Mouse (Mus musculus) liver, postnatal 0 days (tissue): Measurements from ENCODE around the gene Dtx3l. TPM values are rescaled to one million over a fixed set of nuclear protein-coding genes. Genes with fewer than 3 reads are reported as not detected.

Experiments used
- ATAC-seq: fragments of 200-750 bp; cut with Nextera tagmentation; 2 replicates; pipeline ENCODE4 v1.8.0; 2017; ENCODE audit warnings: mild to moderate bottlenecking, moderate library complexity
- DNase-seq: peaks from one replicate; pipeline ENCODE4 v3.0.0-alpha.2; 2016
- H3K27ac ChIP-seq: fragments of 300-500 bp; sonication (generic); 2 replicates; pipeline ENCODE4 v1.5.1; 2014; ENCODE audit warnings: antibody characterized with exemption, moderate library complexity, mild to moderate bottlenecking, low read depth
- H3K27me3 ChIP-seq: fragments of 300-500 bp; sonication (generic); 2 replicates; pipeline ENCODE4 v1.6.1; 2014; ENCODE audit warnings: low read length, control low read depth, mixed read lengths; ENCODE audit not compliant: insufficient read depth
- H3K36me3 ChIP-seq: fragments of 300-500 bp; sonication (generic); replicated peaks from 2 replicates; pipeline ENCODE4 v1.6.1; 2014; ENCODE audit warnings: mild to moderate bottlenecking, control low read depth, low read length, moderate library complexity, mixed read lengths; ENCODE audit not compliant: insufficient read depth
- H3K4me1 ChIP-seq: fragments of 300-500 bp; sonication (generic); 2 replicates; pipeline ENCODE4 v1.6.1; 2014; ENCODE audit warnings: antibody characterized with exemption, mild to moderate bottlenecking, control low read depth; ENCODE audit not compliant: insufficient read depth
- H3K4me2 ChIP-seq: fragments of 300-500 bp; sonication (generic); 2 replicates; pipeline ENCODE4 v1.6.1; 2014; ENCODE audit warnings: low read depth, mild to moderate bottlenecking, low read length, moderate library complexity, mixed read lengths
- H3K4me3 ChIP-seq: fragments of 300-500 bp; sonication (generic); 2 replicates; pipeline ENCODE4 v1.5.1; 2014; ENCODE audit warnings: low read depth, low read length
- H3K9ac ChIP-seq: fragments of 300-500 bp; sonication (generic); replicated peaks from 2 replicates; pipeline ENCODE4 v1.6.1; 2014; ENCODE audit warnings: mild to moderate bottlenecking, moderate library complexity
- H3K9me3 ChIP-seq: fragments of 300-500 bp; sonication (generic); 2 replicates; pipeline ENCODE4 v1.6.1; 2016; ENCODE audit warnings: mild to moderate bottlenecking, control low read depth, low read length, mixed read lengths
- CTCF ChIP-seq: sonication (generic); IDR thresholded peaks from 2 replicates; pipeline ENCODE4 v1.5.1; 2016; ENCODE audit warnings: antibody characterized with exemption, low read depth
- EP300 ChIP-seq: IDR thresholded peaks from 2 replicates; pipeline ENCODE4 v1.6.1; 2016; ENCODE audit warnings: antibody characterized with exemption, low read depth, mild to moderate bottlenecking
- WGBS: fragments of 180-500 bp; shearing (Covaris S2); extraction: QIAGEN DNeasy Blood & Tissue Kit; methylation state at CpG from one replicate; pipeline ENCODE4 v1.1.7; 2014; ENCODE audit not compliant: insufficient replicate concordance; 5-methylcytosine and 5-hydroxymethylcytosine counted together
- polyA plus RNA-seq: library from polyadenylated mRNA; unstranded; fragments of >200 nt; fragmentation: Nextera tagmentation; extraction: Ambion mirVana; gene quantifications from 2 replicates; pipeline ENCODE4 v1.2.1, GENCODE M21; 2015

The Dtx3l gene
- polyA plus RNA-seq, 1 experiment from 2014 or later = 16.3 TPM

DNA sequence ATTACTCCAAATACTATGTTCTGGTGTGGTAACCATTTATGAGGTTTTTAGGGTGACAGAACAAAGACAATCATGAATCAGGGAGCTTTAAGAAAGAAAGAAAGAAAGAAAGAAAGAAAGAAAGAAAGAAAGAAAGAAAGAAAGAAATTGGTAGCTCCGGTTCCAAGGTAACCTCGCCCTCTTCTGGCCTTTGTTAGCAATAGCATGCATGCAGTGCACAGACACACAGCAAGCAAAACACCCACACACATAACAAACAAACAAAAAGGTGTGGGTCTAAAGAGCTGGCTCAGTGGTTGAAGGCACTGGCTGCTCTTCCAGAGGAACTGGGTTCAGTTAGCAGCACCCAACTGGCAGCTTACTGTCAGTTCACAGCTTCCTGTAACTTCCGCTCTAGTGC is 48.3 kb downstream of the Dtx3l start:
- no peak overlapping the region for H3K4me2 ChIP-seq
- no peaks in the 10 kb centered on the region for H3K27me3 ChIP-seq
- ATAC-seq (no peak), DNase-seq (no peak)
- no peak overlapping the region for H3K4me3 ChIP-seq
- no peaks in the 10 kb centered on the region for H3K36me3 ChIP-seq
- H3K4me1 ChIP-seq = no peaks in the 10 kb centered on the region
- no peak overlapping the region for H3K27ac ChIP-seq
- no peak overlapping the region for H3K9ac ChIP-seq
- TF ChIP-seq CTCF = peak; percentile 62
- no peak for TF ChIP-seq EP300
- WGBS = 72% methylated on average over 3 of the region's 3 CpGs
- no peaks in the 10 kb centered on the region for H3K9me3 ChIP-seq

DNA sequence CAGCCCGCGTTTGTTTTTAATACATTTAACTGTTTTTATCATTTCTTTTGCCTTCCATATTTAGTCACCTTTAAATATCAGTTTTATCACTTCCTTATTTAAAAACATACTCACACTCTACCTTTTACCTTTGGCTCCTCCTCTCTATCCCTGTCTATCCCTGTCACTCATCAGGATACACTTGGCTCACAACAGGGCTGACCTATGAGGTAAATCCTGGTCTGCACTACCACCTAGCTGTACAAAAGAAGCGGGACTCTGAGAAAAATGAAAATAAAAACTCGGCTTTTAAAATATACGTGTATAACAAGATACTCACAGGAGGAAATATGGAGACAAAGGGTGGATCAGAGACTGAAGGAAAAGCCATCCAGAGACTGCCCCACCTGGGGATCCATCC is 50.0 kb downstream of the Dtx3l start:
- WGBS = 82% methylated on average over 5 of the region's 5 CpGs
- Histone ChIP-seq H3K4me3 (no peak overlapping the region), H3K4me2 (no peak overlapping the region), H3K27me3 (no peaks in the 10 kb centered on the region), H3K27ac (no peak overlapping the region), H3K4me1 (no peaks in the 10 kb centered on the region), H3K9me3 (no peaks in the 10 kb centered on the region), H3K36me3 (no peaks in the 10 kb centered on the region), H3K9ac (no peak overlapping the region)
- ATAC-seq = no peak
- no peak for DNase-seq
- TF ChIP-seq EP300 = no peak
- no peak for TF ChIP-seq CTCF

DNA sequence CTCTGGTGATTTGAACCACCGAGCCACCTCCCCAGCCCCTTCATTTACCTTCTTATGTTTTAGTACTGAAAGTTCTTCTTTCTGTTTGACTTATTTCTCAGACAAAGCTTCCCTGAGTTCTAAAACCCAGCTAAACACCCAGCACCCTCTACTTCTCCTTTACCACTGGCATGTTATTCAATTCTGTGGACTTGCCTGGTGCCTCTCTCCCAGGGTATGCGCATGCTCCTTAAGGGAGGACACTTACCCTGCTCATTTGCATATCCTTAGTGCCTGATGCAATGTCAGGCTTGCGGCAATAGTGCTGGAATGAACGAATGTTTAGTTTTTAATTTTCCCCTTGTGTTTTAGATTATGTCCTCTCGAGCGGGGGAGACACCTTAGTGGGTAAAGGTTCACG is 50.8 kb downstream of the Dtx3l start:
- no peak overlapping the region for H3K9ac ChIP-seq
- H3K27ac ChIP-seq = no peak overlapping the region
- H3K9me3 ChIP-seq = no peaks in the 10 kb centered on the region
- no peak for DNase-seq
- no peaks in the 10 kb centered on the region for H3K27me3 ChIP-seq
- no peak for TF ChIP-seq EP300
- TF ChIP-seq CTCF = no peak
- no peak for ATAC-seq
- H3K36me3 ChIP-seq = no peaks in the 10 kb centered on the region
- no peak overlapping the region for H3K4me3 ChIP-seq
- H3K4me2 ChIP-seq = no peak overlapping the region
- WGBS = 77% methylated on average over 7 of the region's 7 CpGs
- H3K4me1 ChIP-seq = no peaks in the 10 kb centered on the region

Other genes with a start within 250 kb of the Dtx3l start
- gene Dirc2, start 169.8 kb downstream of the Dtx3l start, polyA plus RNA-seq = 5.7 and 6.2 TPM in 2 replicates
- gene Hspbap1, start 168.8 kb downstream of the Dtx3l start, polyA plus RNA-seq = 6.9 and 7.6 TPM in 2 replicates
- gene Parp14, start 67.6 kb downstream of the Dtx3l start, polyA plus RNA-seq = 2.1 and 2.3 TPM in 2 replicates
- gene Parp9, start 681 bp downstream of the Dtx3l start, polyA plus RNA-seq = 21.8 and 23.4 TPM in 2 replicates
- 14.8 and 17.6 TPM in 2 replicates for gene Kpna1, start 39.6 kb upstream of the Dtx3l start, polyA plus RNA-seq
- 2.2 TPM in 2 replicates for gene Wdr5b, start 102.0 kb upstream of the Dtx3l start, polyA plus RNA-seq
- 176 and 193 TPM in 2 replicates for gene Fam162a, start 132.4 kb upstream of the Dtx3l start, polyA plus RNA-seq
- gene Ccdc58, start 132.5 kb upstream of the Dtx3l start, polyA plus RNA-seq = 54.6 and 58.9 TPM in 2 replicates
- gene Csta1, start 192.1 kb upstream of the Dtx3l start, polyA plus RNA-seq = not detected in 2 replicates
- gene Stfa2l1, start 217.7 kb upstream of the Dtx3l start, polyA plus RNA-seq = 245 and 249 TPM in 2 replicates
- gene Gm5483, start 245.1 kb upstream of the Dtx3l start, polyA plus RNA-seq = 589 and 613 TPM in 2 replicates